Mouse (Mus musculus) bone marrow, adult 2 months (tissue): ENCODE measurements around the gene Gm49366. TPM values are rescaled to one million over a fixed set of nuclear protein-coding genes. Genes with fewer than 3 reads are reported as not detected.
"Not testable (repeated sequence)": the region's sequence is repeated elsewhere in the genome, so short reads cannot be mapped to it uniquely, and the experiment has no call there.

ENCODE experiments used
- H3K27ac ChIP-seq: fragments of 200-500 bp; 2 replicates; pipeline ENCODE4 v1.5.1; 2012; ENCODE audit warnings: low read depth, mild to moderate bottlenecking, control low read depth, inconsistent platforms, low read length; ENCODE audit not compliant: control insufficient read depth, poor library complexity, insufficient read depth
- H3K4me1 ChIP-seq: fragments of 200-500 bp; 2 replicates; pipeline ENCODE4 v1.6.1; 2011; ENCODE audit warnings: low read length; ENCODE audit not compliant: control insufficient read depth, insufficient read depth
- H3K4me3 ChIP-seq: fragments of 200-500 bp; replicated peaks from 2 replicates; pipeline ENCODE3; 2011; ENCODE audit warnings: mild to moderate bottlenecking, low read depth, low read length, control low read depth; ENCODE audit not compliant: control insufficient read depth
- CTCF ChIP-seq: fragments of 200-500 bp; IDR thresholded peaks from 2 replicates; pipeline ENCODE4 v1.5.1; 2011; ENCODE audit warnings: low read length, control low read depth; ENCODE audit not compliant: control insufficient read depth, insufficient read depth
- POLR2A ChIP-seq: fragments of 200-500 bp; IDR thresholded peaks from 2 replicates; pipeline ENCODE4 v1.6.1; 2011; ENCODE audit warnings: low read depth, mild to moderate bottlenecking, control low read depth, low read length, borderline replicate concordance; ENCODE audit not compliant: control insufficient read depth
- WGBS: fragments of 180-500 bp; shearing (Covaris S2); methylation state at CpG from one replicate; pipeline ENCODE4 v1.1.7; 2018; 5-methylcytosine and 5-hydroxymethylcytosine counted together
- polyA plus RNA-seq: library from polyadenylated mRNA; stranded (reverse); fragments of >200 nt; gene quantifications from 2 replicates; pipeline ENCODE4 v1.2.4, GENCODE M21; 2011; ENCODE audit warnings: low replicate concordance; ENCODE audit not compliant: missing spikeins, insufficient read depth, insufficient read length

Gm49366 gene
- polyA plus RNA-seq, 1 experiment: not detected

GRCm38 (mm10) chr12:84010201-84010600, 28.5 kb upstream of the Gm49366 start:
- TF ChIP-seq CTCF (no peak), POLR2A (no peak)
- Histone ChIP-seq H3K4me1 (no peaks in the 10 kb centered on the region), H3K27ac (no peak overlapping the region), H3K4me3 (no peak overlapping the region)
- 71% methylated on average over 3 of the region's 3 CpGs for WGBS

DNA sequence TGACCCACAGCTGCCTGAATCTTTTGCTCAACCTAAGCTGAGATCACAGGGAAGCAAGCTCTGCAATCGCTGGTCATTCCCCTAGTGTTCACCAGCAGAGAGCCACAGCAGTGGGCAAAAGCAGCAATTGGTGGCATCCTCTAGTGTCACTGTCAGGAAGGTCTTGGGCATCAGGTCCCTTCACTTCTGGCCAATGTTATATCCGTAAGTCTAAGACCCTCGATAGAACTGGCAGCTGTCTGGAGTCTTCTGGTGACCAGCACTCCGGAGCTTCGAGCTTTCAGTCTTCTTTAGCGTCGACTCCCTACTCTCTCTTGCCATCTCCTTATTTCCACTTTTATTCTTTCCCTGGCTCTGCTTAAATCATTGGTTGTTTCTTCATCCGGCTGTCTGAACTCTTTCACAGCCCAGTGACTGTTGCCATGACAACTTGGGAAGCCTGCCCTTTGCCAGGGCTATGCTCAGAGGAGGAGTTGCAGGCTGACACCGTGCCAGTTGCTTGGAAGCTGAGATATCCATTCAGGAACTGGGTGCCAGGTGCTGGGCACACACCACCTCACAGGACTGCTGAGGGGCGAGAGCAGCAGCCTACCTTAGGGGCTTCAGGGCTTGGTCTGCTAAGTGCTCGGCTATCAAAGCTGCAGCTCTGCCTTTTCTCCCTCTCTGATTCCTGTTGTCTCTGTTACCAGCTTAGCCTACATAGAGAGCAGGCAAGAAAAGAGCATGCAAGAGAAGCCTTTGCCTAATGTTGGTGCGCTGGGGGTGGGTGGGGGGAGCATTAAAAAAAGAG, 27.3 kb upstream of the Gm49366 start:
- no peak overlapping the region for H3K4me3 ChIP-seq
- H3K4me1 ChIP-seq: no peaks in the 10 kb centered on the region
- TF ChIP-seq CTCF (no peak), POLR2A (no peak)
- WGBS: 61% methylated on average over 12 of the region's 12 CpGs
- no peak overlapping the region for H3K27ac ChIP-seq

DNA sequence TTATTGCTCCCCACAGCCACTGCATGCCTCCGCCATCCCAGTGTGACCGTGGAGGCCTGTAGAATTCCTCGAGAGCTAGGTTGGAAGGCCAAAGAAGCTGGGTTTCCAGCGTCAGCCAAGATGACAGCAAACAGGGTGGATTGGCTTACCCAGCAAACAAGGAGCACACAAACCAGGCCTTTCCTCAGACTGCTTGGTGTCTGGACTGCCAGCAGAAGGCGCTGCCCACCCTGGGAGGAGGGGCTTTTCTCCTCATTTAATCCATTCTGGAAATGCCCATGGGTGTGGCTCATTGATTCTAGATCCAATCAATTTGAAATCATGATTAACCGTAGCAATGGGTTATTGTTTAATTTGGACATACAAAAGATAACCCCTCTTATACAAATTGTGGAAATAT, 25.6 kb upstream of the Gm49366 start:
- H3K4me1 ChIP-seq: no peaks in the 10 kb centered on the region
- no peak overlapping the region for H3K4me3 ChIP-seq
- H3K27ac ChIP-seq: no peak overlapping the region
- WGBS: 83% methylated on average over 6 of the region's 6 CpGs
- TF ChIP-seq POLR2A: no peak
- peak; percentile 9; the same call in 1 of the 2 replicates for TF ChIP-seq CTCF

DNA sequence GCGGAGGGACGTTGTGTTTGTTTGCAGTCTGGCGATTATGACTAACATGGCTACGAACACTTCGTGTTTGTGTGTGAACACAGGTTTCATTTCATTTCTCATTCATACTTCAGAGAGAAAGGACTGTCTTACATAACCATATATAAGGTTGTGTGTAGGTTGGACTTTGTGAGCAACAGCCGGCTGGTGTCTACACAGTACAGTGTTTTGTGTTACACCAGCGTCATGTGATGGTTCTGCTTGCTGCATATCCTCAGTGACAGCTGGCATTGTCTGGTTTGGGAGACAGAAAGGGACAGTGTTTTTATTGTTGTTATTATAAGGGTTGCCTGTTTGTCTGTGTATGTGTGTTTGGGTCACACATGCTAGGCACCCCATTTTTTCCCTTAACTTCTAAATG, 25.0 kb upstream of the Gm49366 start:
- Histone ChIP-seq H3K27ac (no peak overlapping the region), H3K4me1 (no peaks in the 10 kb centered on the region), H3K4me3 (no peak overlapping the region)
- 87% methylated on average over 7 of the region's 7 CpGs for WGBS
- TF ChIP-seq POLR2A (no peak), CTCF (no peak)

DNA sequence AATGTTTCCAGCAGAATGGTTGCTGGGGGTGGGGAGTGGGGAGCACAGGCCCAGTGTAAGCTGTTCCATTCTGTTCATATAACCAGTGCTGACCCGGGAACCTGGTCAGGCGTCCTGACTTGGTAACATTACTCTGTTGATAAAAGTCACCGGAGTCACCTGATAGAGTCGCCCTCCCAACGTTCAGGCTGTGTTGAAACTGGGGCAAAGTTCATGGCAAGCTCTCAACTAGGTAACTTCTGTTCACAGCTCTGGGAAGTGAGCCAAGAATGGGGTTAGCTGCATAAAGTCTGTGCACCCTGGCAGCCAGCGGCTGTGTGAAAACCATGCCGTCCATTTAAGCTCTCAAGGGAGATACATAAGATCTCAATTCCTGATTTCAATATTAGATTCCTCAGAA, 18.2 kb upstream of the Gm49366 start:
- 2% methylated on average over 7 of the region's 7 CpGs for WGBS
- not testable (repeated sequence) for H3K4me3 ChIP-seq, H3K27ac ChIP-seq

GRCm38 (mm10) chr12:84022266-84022665, 16.5 kb upstream of the Gm49366 start:
- 91% methylated on average over 4 of the region's 4 CpGs for WGBS
- not testable (repeated sequence) for H3K27ac ChIP-seq, H3K4me1 ChIP-seq, H3K4me3 ChIP-seq

More for the DNA sequence above, 18.2 kb upstream of the Gm49366 start:
- not testable (repeated sequence) for H3K4me1 ChIP-seq

- Histone ChIP-seq H3K4me3 (no peak overlapping the region), H3K4me1 (peaks cover 4% of the 10 kb centered on the region; the same call in 1 of the 2 replicates), H3K27ac (peak overlapping the region; percentile 63; the same call in 1 of the 2 replicates)
- TF ChIP-seq CTCF (no peak), POLR2A (no peak)
- 55% methylated on average over 9 of the region's 9 CpGs for WGBS
Measured at GRCm38 (mm10) chr12:84023052-84023745, 15.5 kb upstream of the Gm49366 start.

DNA sequence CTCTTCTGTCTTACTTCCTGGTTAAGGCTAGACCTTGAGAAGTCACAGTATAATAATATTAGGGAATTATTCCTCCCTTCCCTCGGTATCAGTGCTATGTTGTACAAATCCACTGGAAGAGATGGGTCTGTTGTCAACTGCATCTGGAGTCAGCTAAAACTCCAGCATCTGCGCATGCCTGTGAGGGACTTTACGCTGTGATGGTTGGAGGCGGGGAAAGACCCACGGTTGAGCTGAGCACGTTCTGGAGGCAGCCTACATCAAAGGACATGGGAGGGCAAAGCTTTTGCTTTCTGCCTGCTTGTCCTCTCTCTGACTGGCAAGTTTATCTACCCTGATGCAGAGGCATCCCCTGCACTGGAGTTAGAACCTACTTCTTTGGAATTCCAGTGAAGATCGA, 12.8 kb upstream of the Gm49366 start:
- H3K27ac ChIP-seq: no peak overlapping the region
- TF ChIP-seq CTCF (no peak), POLR2A (no peak)
- peaks cover 4% of the 10 kb centered on the region; the same call in 1 of the 2 replicates for H3K4me1 ChIP-seq
- H3K4me3 ChIP-seq: no peak overlapping the region
- WGBS: 83% methylated on average over 7 of the region's 7 CpGs

DNA sequence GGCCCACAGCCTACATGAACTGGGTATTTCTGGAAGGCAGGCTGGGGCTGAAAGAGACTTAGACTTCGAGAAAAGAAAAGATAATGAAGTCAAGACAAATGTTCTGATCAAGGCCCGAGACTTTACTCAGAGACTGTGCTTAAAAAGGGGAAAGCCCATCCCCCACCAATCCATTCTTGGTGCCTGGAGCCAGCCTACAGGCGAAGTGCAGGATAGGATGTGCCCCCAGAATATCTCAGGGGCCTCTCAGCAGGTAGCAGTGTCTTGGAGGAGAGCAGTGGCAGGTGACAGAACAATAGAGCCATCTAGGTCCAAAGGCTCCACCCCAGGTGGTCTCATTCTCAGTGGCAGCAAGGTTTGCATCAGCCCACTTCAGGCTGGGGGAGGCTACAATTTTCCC, 10.4 kb upstream of the Gm49366 start:
- H3K27ac ChIP-seq, H3K4me3 ChIP-seq, H3K4me1 ChIP-seq: not testable (repeated sequence)
- WGBS: 69% methylated on average over 3 of the region's 3 CpGs

- 90% methylated on average over 1 of the region's 1 CpGs for WGBS
- not testable (repeated sequence) for H3K4me3 ChIP-seq, H3K4me1 ChIP-seq, H3K27ac ChIP-seq
Measured at GRCm38 (mm10) chr12:84029043-84029442, 9.7 kb upstream of the Gm49366 start.
